In the genomic region with DNA sequence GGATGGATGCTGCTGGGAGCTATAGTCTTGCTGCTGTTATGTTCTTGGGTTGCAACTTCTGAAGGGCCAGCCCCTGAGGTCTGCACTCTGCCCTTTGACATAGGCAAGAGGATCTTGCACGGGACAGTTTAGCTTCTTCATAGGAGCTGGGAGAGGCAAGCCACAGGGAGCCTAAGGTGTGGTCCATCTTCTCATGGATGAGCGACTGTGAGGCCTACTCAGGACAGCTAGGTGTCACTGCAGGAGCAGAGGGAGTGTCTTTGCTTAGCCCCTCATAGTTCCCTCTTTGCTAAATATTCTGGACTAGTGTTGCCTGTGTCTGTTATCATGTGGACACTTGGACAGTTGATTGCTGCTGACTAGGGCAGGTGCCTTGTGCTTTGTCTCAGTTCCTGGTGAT, we compare ENCODE assay signal across 13 mouse cellular contexts. TPM values are rescaled to one million over a fixed set of nuclear protein-coding genes. Genes with fewer than 3 reads are reported as not detected.
A peak's percentile ranks its signal among the peaks of the same experiment; 100 is the strongest.
DNase-seq lines count a peak whose midpoint lies in the region; ATAC-seq and TF ChIP-seq lines count a peak whose summit lies in the region.
"Had no signal": no experiment of that assay in that cellular context is flagged by ENCODE, and none has a peak within 500 bp of the region (broad histone marks: within the 10 kb centered on the region; RNA-seq: fewer than 3 reads in every experiment).

No protein-coding gene starts in this region.

- in situ Hi-C loops in CH12.LX (cut with MboI; ENCODE audit: low pct_ligation_motif_present, low pct_unique_long_range_greater_than_20kb, low sequenced_read_pairs): loop anchor here (5.0 kb wide), 1 partner anchor 39 kb away; no protein-coding TSS in a partner anchor

- H3K9me3 ChIP-seq in CH12.LX (replicated peaks; ENCODE audit: low read length) (no peaks in the 10 kb centered on the region), MEL (replicated peaks; ENCODE audit: insufficient read depth, low read length) (no peaks in the 10 kb centered on the region)
- H3K9me3 ChIP-seq in liver, postnatal 0 days (ENCODE audit: low read length): no peaks in the 10 kb centered on the region
- H3K9me3 ChIP-seq in limb, embryonic 10.5 days (replicated peaks): no peaks in the 10 kb centered on the region
- H3K9me3 ChIP-seq: hindbrain, embryonic 12.5 days; limb, embryonic 15.5 days had no signal

- WGBS in liver, postnatal 0 days (ENCODE audit: insufficient replicate concordance): 57% methylated on average over 2 of the region's 2 CpGs
- WGBS in limb, embryonic 10.5 days: 55% methylated on average over 2 of the region's 2 CpGs

- TF ChIP-seq POLR2A in CH12.LX (IDR thresholded peaks at IDR 0.05; ENCODE audit: low read depth, low read length) (no peak), MEL (IDR thresholded peaks at IDR 0.05; ENCODE audit: control insufficient read depth in 1 of 2, insufficient read depth in 1 of 2, low read depth in 1 of 2, low read length in 2 of 2, poor library complexity in 1 of 2) (no peak)

- peak overlapping the region; percentile 39; the same call in 1 of the 2 replicates for H3K27ac ChIP-seq in layer of hippocampus, adult 2 months
- H3K27ac ChIP-seq in CH12.LX (ENCODE audit: insufficient read depth, low read depth) (no peak overlapping the region), MEL (ENCODE audit: control insufficient read depth, low read depth, low read length) (no peak overlapping the region)
- H3K27ac ChIP-seq in liver, postnatal 0 days (ENCODE audit: low read depth): peak overlapping the region; percentile 96
- no peak overlapping the region for H3K27ac ChIP-seq in limb, embryonic 10.5 days
- H3K27ac ChIP-seq: hindbrain, embryonic 12.5 days; limb, embryonic 15.5 days had no signal

- H3K27me3 ChIP-seq in CH12.LX (replicated peaks) (peaks cover 11% of the 10 kb centered on the region), MEL (ENCODE audit: control insufficient read depth in 1 of 2, insufficient read depth in 2 of 2, low read length in 2 of 2) (no peaks in the 10 kb centered on the region)
- H3K27me3 ChIP-seq in liver, postnatal 0 days (ENCODE audit: insufficient read depth, low read length): no peaks in the 10 kb centered on the region
- peaks cover 16% of the 10 kb centered on the region; the same call in 1 of the 2 replicates for H3K27me3 ChIP-seq in limb, embryonic 10.5 days (ENCODE audit: low read depth, poor library complexity, severe bottlenecking)
- H3K27me3 ChIP-seq: hindbrain, embryonic 12.5 days; limb, embryonic 15.5 days had no signal

- H3K4me3 ChIP-seq in layer of hippocampus, adult 2 months: peak overlapping the region; percentile 20; the same call in 1 of the 2 replicates
- H3K4me3 ChIP-seq in CH12.LX (replicated peaks in 1 of 3; ENCODE audit: low read depth in 2 of 3, low read length in 2 of 3, poor library complexity in 1 of 3) (no peak overlapping the region), MEL (ENCODE audit: control insufficient read depth in 1 of 2, insufficient read depth in 1 of 2, low read depth in 2 of 2, low read length in 2 of 2) (no peak overlapping the region)
- H3K4me3 ChIP-seq in liver, postnatal 0 days (ENCODE audit: low read depth, low read length): no peak overlapping the region
- H3K4me3 ChIP-seq in limb, embryonic 10.5 days: no peak overlapping the region
- H3K4me3 ChIP-seq: hindbrain, embryonic 12.5 days; limb, embryonic 15.5 days had no signal

- no peak for DNase-seq in layer of hippocampus, adult 2 months (ENCODE audit: low spot score in 2 of 2)
- DNase-seq in layer of hippocampus, adult 18-20 months (ENCODE audit: low spot score in 2 of 2): no peak
- DNase-seq in CH12.LX (ENCODE audit: extremely low read depth) (no peak), MEL (ENCODE audit: low read depth, low spot score) (no peak)
- no peak for DNase-seq in liver, postnatal 0 days
- no peak for DNase-seq in adrenal gland, adult 8-10 months
- no peak for DNase-seq in limb, embryonic 10.5 days (ENCODE audit: low spot score)
- DNase-seq: cerebellum, postnatal 10 days; kidney, adult 9 months; right cerebral cortex, postnatal 25 days; thymus, postnatal 25 days had no signal

- H3K4me2 ChIP-seq in CH12.LX (ENCODE audit: insufficient read depth, low read depth, poor library complexity, severe bottlenecking): no peak overlapping the region
- peak overlapping the region; percentile 47 for H3K4me2 ChIP-seq in liver, postnatal 0 days (ENCODE audit: low read depth, low read length)
- H3K4me2 ChIP-seq: hindbrain, embryonic 12.5 days; limb, embryonic 15.5 days had no signal

- no peak for ATAC-seq in liver, postnatal 0 days

- H3K9ac ChIP-seq in CH12.LX (ENCODE audit: insufficient read depth, low read depth) (no peak overlapping the region), MEL (ENCODE audit: control insufficient read depth, low read depth, low read length, poor library complexity, severe bottlenecking) (no peak overlapping the region)
- peak overlapping the region; percentile 54 for H3K9ac ChIP-seq in liver, postnatal 0 days (replicated peaks)
- H3K9ac ChIP-seq: hindbrain, embryonic 12.5 days; limb, embryonic 15.5 days had no signal

- no peaks in the 10 kb centered on the region for H3K79me2 ChIP-seq in CH12.LX (replicated peaks; ENCODE audit: control insufficient read depth, extremely low read depth, insufficient read depth, poor library complexity, severe bottlenecking)
- peaks cover 27% of the 10 kb centered on the region for H3K79me2 ChIP-seq in MEL (ENCODE audit: control insufficient read depth, insufficient read depth, low read length, poor library complexity)

- TF ChIP-seq RAD21 in CH12.LX (IDR thresholded peaks at IDR 0.05; ENCODE audit: low read depth, low read length): peak; percentile 53
- peak; percentile 28 for TF ChIP-seq RAD21 in MEL (IDR thresholded peaks at IDR 0.05; ENCODE audit: low read depth, low read length)

- dilution Hi-C loops in CH12.LX (cut with MboI; ENCODE audit: extremely low pct_ligation_motif_present, extremely low pct_unique_long_range_greater_than_20kb, low sequenced_read_pairs): no loop called here

- peaks cover 16 to 63% of the 10 kb centered on the region in 2 experiments for H3K4me1 ChIP-seq in CH12.LX (ENCODE audit: control insufficient read depth in 1 of 2, insufficient read depth in 2 of 2)
- H3K4me1 ChIP-seq in MEL (ENCODE audit: control insufficient read depth in 1 of 2, insufficient read depth in 2 of 2, low read length in 2 of 2): peaks cover 14 to 29% of the 10 kb centered on the region in 2 experiments
- peaks cover 50% of the 10 kb centered on the region for H3K4me1 ChIP-seq in liver, postnatal 0 days (ENCODE audit: insufficient read depth)
- peaks cover 31% of the 10 kb centered on the region for H3K4me1 ChIP-seq in limb, embryonic 10.5 days

- TF ChIP-seq EP300 in CH12.LX (IDR thresholded peaks at IDR 0.05; ENCODE audit: low read length): no peak
- TF ChIP-seq EP300 in MEL (IDR thresholded peaks at IDR 0.05; ENCODE audit: low read depth in 1 of 2, low read length in 2 of 2): no peak
- TF ChIP-seq EP300 in liver, postnatal 0 days (IDR thresholded peaks at IDR 0.05; ENCODE audit: low read depth): no peak

- H3K36me3 ChIP-seq in CH12.LX (replicated peaks in 1 of 2; ENCODE audit: control insufficient read depth in 1 of 2, insufficient read depth in 1 of 2, low read length in 1 of 2) (no peaks in the 10 kb centered on the region), MEL (ENCODE audit: control insufficient read depth in 1 of 2, insufficient read depth in 2 of 2, low read length in 2 of 2) (peaks cover 0 to 18% of the 10 kb centered on the region in 2 experiments; a peak in 2 of 4 replicates)
- no peaks in the 10 kb centered on the region for H3K36me3 ChIP-seq in liver, postnatal 0 days (replicated peaks; ENCODE audit: insufficient read depth, low read length)
- no peaks in the 10 kb centered on the region for H3K36me3 ChIP-seq in limb, embryonic 10.5 days
- H3K36me3 ChIP-seq: hindbrain, embryonic 12.5 days; limb, embryonic 15.5 days had no signal

- peak; percentile 34 for TF ChIP-seq CTCF in layer of hippocampus, adult 2 months (conservative IDR thresholded peaks at IDR 0.05)
- TF ChIP-seq CTCF in CH12.LX (conservative IDR thresholded peaks at IDR 0.05 in 1 of 2, IDR thresholded peaks at IDR 0.05 in 1 of 2; ENCODE audit: low read depth in 2 of 2, low read length in 2 of 2): peak in 1 of 2 experiments; percentile 49; a peak in 2 of 4 replicates
- peak in 2 of 3 experiments; percentile 17 to 38; a peak in 3 of 6 replicates for TF ChIP-seq CTCF in MEL (IDR thresholded peaks at IDR 0.05 in 2 of 3, conservative IDR thresholded peaks at IDR 0.05 in 1 of 3; ENCODE audit: control insufficient read depth in 1 of 3, insufficient read depth in 1 of 3, low read depth in 2 of 3, low read length in 3 of 3, poor library complexity in 1 of 3, severe bottlenecking in 1 of 3)
- peak; percentile 47 for TF ChIP-seq CTCF in liver, postnatal 0 days (IDR thresholded peaks at IDR 0.05; ENCODE audit: low read depth)

TF ChIP-seq in CH12.LX, 34 proteins besides CTCF, POLR2A, EP300 and RAD21 (continues in another document):
- TF ChIP-seq SMC3 (IDR thresholded peaks at IDR 0.05; ENCODE audit: low read depth, low read length): peak; percentile 33

RNA-seq across cellular contexts. Expression of a gene that starts 5.3 kb away (rescaled TPM):
- total RNA-seq in layer of hippocampus, adult 2 months (2021): 100 to 1,000 TPM; 244 to 257 TPM
- 100 to 1,000 TPM; 257 to 261 TPM for total RNA-seq in layer of hippocampus, adult 18-20 months (2021)
- total RNA-seq in CH12.LX (2012; rRNA removed) (6.7 and 9.9 TPM in 2 replicates), CH12.LX (2014; rRNA removed) (3.2 and 3.4 TPM in 2 replicates), MEL (2012; rRNA removed) (31.3 and 32.8 TPM in 2 replicates)
- polyA plus RNA-seq in CH12.LX (2012; ENCODE audit: insufficient read length, low read depth) (5.6 and 6.1 TPM in 2 replicates), MEL (2012; ENCODE audit: insufficient read depth in 1 of 2, insufficient read length in 2 of 2, low read depth in 1 of 2, low replicate concordance in 2 of 2, missing spikeins in 1 of 2) (10 to 100 TPM in 1 of 2 experiments, not detected in 1; 27.5 TPM)
- 20.8 and 21.3 TPM in 2 replicates for polyA plus RNA-seq in liver, postnatal 0 days (2015; fragmentation: Nextera tagmentation; extraction: Ambion mirVana)
- total RNA-seq in adrenal gland, adult 8-10 months (2022): 10 to 100 TPM in 3 of 4 experiments, 1 to 10 TPM in 1; 9.3 to 39.2 (median 25.4) TPM
- polyA plus RNA-seq in limb, embryonic 10.5 days (2016; fragmentation: Nextera tagmentation; extraction: Ambion mirVana): 13.3 and 13.8 TPM in 2 replicates

RNA-seq across cellular contexts. Expression of a gene that starts 34.7 kb away (rescaled TPM):
- total RNA-seq in layer of hippocampus, adult 2 months (2021): 10 to 100 TPM; 34.7 to 45.9 TPM
- total RNA-seq in layer of hippocampus, adult 18-20 months (2021): 10 to 100 TPM; 33.7 to 36.0 TPM
- total RNA-seq in CH12.LX (2012; rRNA removed) (59.7 and 67.2 TPM in 2 replicates), CH12.LX (2014; rRNA removed) (63.2 and 70.6 TPM in 2 replicates), MEL (2012; rRNA removed) (73.8 and 76.7 TPM in 2 replicates)
- polyA plus RNA-seq in CH12.LX (2012; ENCODE audit: insufficient read length, low read depth) (50.3 and 67.9 TPM in 2 replicates), MEL (2012; ENCODE audit: insufficient read depth in 1 of 2, insufficient read length in 2 of 2, low read depth in 1 of 2, low replicate concordance in 2 of 2, missing spikeins in 1 of 2) (10 to 100 TPM in 1 of 2 experiments, not detected in 1; 58.3 TPM)
- 28.0 and 30.5 TPM in 2 replicates for polyA plus RNA-seq in liver, postnatal 0 days (2015; fragmentation: Nextera tagmentation; extraction: Ambion mirVana)
- total RNA-seq in adrenal gland, adult 8-10 months (2022): 10 to 100 TPM; 36.1 to 46.8 (median 45.7) TPM
- polyA plus RNA-seq in limb, embryonic 10.5 days (2016; fragmentation: Nextera tagmentation; extraction: Ambion mirVana): 123 and 127 TPM in 2 replicates

Comparison
In these comparisons a context has a peak if more than half of its experiments do, and no peak if none do; other contexts are left out.
1. H3K27ac ChIP-seq: peak in layer of hippocampus, adult 2 months (single experiment) and liver, postnatal 0 days (single experiment); none in CH12.LX (single experiment), MEL (single experiment) and limb, embryonic 10.5 days (single experiment).